Mouse (Mus musculus) hindbrain, embryonic 16.5 days (tissue): ENCODE measurements at regions not wholly inside any gene's neighbourhood (a gene's known extent, or its start where the extent isn't known, plus 50 kb on each side); places are given as distances from the start of the nearest gene placed in this dataset.

Experiments
- ATAC-seq: fragments of 200-750 bp; cut with Nextera tagmentation; 2 replicates; pipeline ENCODE4 v1.8.0; 2017; ENCODE audit warnings: moderate TSS enrichment, moderate library complexity
- H3K27ac ChIP-seq: fragments of 300-500 bp; sonication (generic); 2 replicates; pipeline ENCODE4 v1.5.1; 2014; ENCODE audit warnings: low read depth, mild to moderate bottlenecking, control low read depth, low read length, moderate library complexity
- H3K27me3 ChIP-seq: fragments of 300-500 bp; sonication (generic); replicated peaks from 2 replicates; pipeline ENCODE4 v1.6.1; 2014; ENCODE audit warnings: low read length; ENCODE audit not compliant: control insufficient read depth, insufficient read depth
- H3K36me3 ChIP-seq: fragments of 300-500 bp; sonication (generic); 2 replicates; pipeline ENCODE4 v1.6.1; 2014; ENCODE audit warnings: mild to moderate bottlenecking, low read length, moderate library complexity, mixed read lengths; ENCODE audit not compliant: control insufficient read depth, insufficient read depth
- H3K4me1 ChIP-seq: fragments of 300-500 bp; sonication (generic); 2 replicates; pipeline ENCODE4 v1.6.1; 2014; ENCODE audit warnings: low read depth, low read length; ENCODE audit not compliant: control insufficient read depth, insufficient read depth
- H3K4me2 ChIP-seq: fragments of 300-500 bp; sonication (generic); 2 replicates; pipeline ENCODE4 v1.6.1; 2014; ENCODE audit warnings: mild to moderate bottlenecking, low read length, control low read depth, moderate library complexity
- H3K4me3 ChIP-seq: fragments of 300-500 bp; sonication (generic); 2 replicates; pipeline ENCODE4 v1.5.1; 2014; ENCODE audit warnings: mild to moderate bottlenecking, low read length, control low read depth, moderate library complexity
- H3K9ac ChIP-seq: fragments of 300-500 bp; sonication (generic); 2 replicates; pipeline ENCODE4 v1.6.1; 2014; ENCODE audit warnings: low read depth, mild to moderate bottlenecking, control low read depth, low read length, moderate library complexity
- H3K9me3 ChIP-seq: fragments of 300-500 bp; sonication (generic); 2 replicates; pipeline ENCODE4 v1.6.1; 2014; ENCODE audit warnings: mild to moderate bottlenecking, low read length, moderate library complexity; ENCODE audit not compliant: control insufficient read depth
- WGBS: fragments of 180-500 bp; shearing (Covaris S2); extraction: QIAGEN DNeasy Blood & Tissue Kit; methylation state at CpG from one replicate; pipeline ENCODE4 v1.1.7; 2014; 5-methylcytosine and 5-hydroxymethylcytosine counted together

GRCm38 (mm10) chr2:9569220-9569619 lies 311.8 kb upstream of the 4930412O13Rik start:
- H3K4me3 ChIP-seq = no peak overlapping the region
- no peaks in the 10 kb centered on the region for H3K27me3 ChIP-seq
- no peak overlapping the region for H3K27ac ChIP-seq
- no peak overlapping the region for H3K4me2 ChIP-seq
- 68% methylated on average over 4 of the region's 4 CpGs for WGBS
- ATAC-seq = no peak
- no peaks in the 10 kb centered on the region for H3K9me3 ChIP-seq
- no peaks in the 10 kb centered on the region for H3K4me1 ChIP-seq
- no peak overlapping the region for H3K9ac ChIP-seq
- no peaks in the 10 kb centered on the region for H3K36me3 ChIP-seq

- 42% methylated on average over 6 of the region's 6 CpGs for WGBS
- H3K27me3 ChIP-seq = no peaks in the 10 kb centered on the region
- H3K9me3 ChIP-seq = no peaks in the 10 kb centered on the region
- no peak overlapping the region for H3K27ac ChIP-seq
- H3K4me2 ChIP-seq = no peak overlapping the region
- H3K9ac ChIP-seq = no peak overlapping the region
- no peaks in the 10 kb centered on the region for H3K36me3 ChIP-seq
- no peak overlapping the region for H3K4me3 ChIP-seq
- no peaks in the 10 kb centered on the region for H3K4me1 ChIP-seq
- peak; percentile 73 for ATAC-seq
Measured at GRCm38 (mm10) chr2:9574196-9574595, 306.9 kb upstream of the 4930412O13Rik start.

GRCm38 (mm10) chr2:9574651-9575050 lies 306.4 kb upstream of the 4930412O13Rik start:
- 79% methylated on average over 5 of the region's 5 CpGs for whole genome bisulfite sequencing
- no peaks in the 10 kb centered on the region for H3K27me3 ChIP-seq
- no peaks in the 10 kb centered on the region for H3K4me1 ChIP-seq
- no peak overlapping the region for H3K27ac ChIP-seq
- no peak overlapping the region for H3K4me2 ChIP-seq
- no peaks in the 10 kb centered on the region for H3K9me3 ChIP-seq
- no peak overlapping the region for H3K9ac ChIP-seq
- ATAC-seq = no peak
- no peak overlapping the region for H3K4me3 ChIP-seq
- no peaks in the 10 kb centered on the region for H3K36me3 ChIP-seq

GRCm38 (mm10) chr2:9577868-9578267 lies 303.2 kb upstream of the 4930412O13Rik start:
- WGBS = 73% methylated on average over 4 of the region's 4 CpGs
- ATAC-seq = no peak

GRCm38 (mm10) chr2:9587389-9587788 lies 293.7 kb upstream of the 4930412O13Rik start:
- no peaks in the 10 kb centered on the region for H3K27me3 ChIP-seq
- no peak for ATAC-seq
- 92% methylated on average over 3 of the region's 3 CpGs for WGBS

More at GRCm38 (mm10) chr2:9577868-9578267, 303.2 kb upstream of the 4930412O13Rik start:
- H3K4me1 ChIP-seq = no peaks in the 10 kb centered on the region
- no peak overlapping the region for H3K27ac ChIP-seq
- no peaks in the 10 kb centered on the region for H3K27me3 ChIP-seq
- no peaks in the 10 kb centered on the region for H3K36me3 ChIP-seq
- H3K4me2 ChIP-seq = no peak overlapping the region
- H3K9me3 ChIP-seq = no peaks in the 10 kb centered on the region
- H3K9ac ChIP-seq = no peak overlapping the region
- no peak overlapping the region for H3K4me3 ChIP-seq

GRCm38 (mm10) chr2:9589200-9589599 lies 291.9 kb upstream of the 4930412O13Rik start:
- Histone ChIP-seq H3K9me3 (no peaks in the 10 kb centered on the region), H3K4me3 (no peak overlapping the region), H3K4me1 (no peaks in the 10 kb centered on the region), H3K36me3 (no peaks in the 10 kb centered on the region), H3K27ac (no peak overlapping the region), H3K27me3 (no peaks in the 10 kb centered on the region), H3K4me2 (no peak overlapping the region), H3K9ac (no peak overlapping the region)
- ATAC-seq = no peak

More at GRCm38 (mm10) chr2:9587389-9587788, 293.7 kb upstream of the 4930412O13Rik start:
- Histone ChIP-seq H3K4me1 (no peaks in the 10 kb centered on the region), H3K36me3 (no peaks in the 10 kb centered on the region), H3K9ac (no peak overlapping the region), H3K27ac (no peak overlapping the region), H3K4me3 (no peak overlapping the region), H3K4me2 (no peak overlapping the region), H3K9me3 (no peaks in the 10 kb centered on the region)

GRCm38 (mm10) chr2:9592531-9592930 lies 288.5 kb upstream of the 4930412O13Rik start:
- Histone ChIP-seq H3K4me3 (no peak overlapping the region), H3K4me2 (no peak overlapping the region), H3K27me3 (no peaks in the 10 kb centered on the region), H3K36me3 (no peaks in the 10 kb centered on the region), H3K9me3 (no peaks in the 10 kb centered on the region), H3K4me1 (no peaks in the 10 kb centered on the region), H3K27ac (no peak overlapping the region), H3K9ac (no peak overlapping the region)
- ATAC-seq = no peak
- WGBS = 86% methylated on average over 1 of the region's 1 CpGs

GRCm38 (mm10) chr2:9593931-9594330 lies 287.1 kb upstream of the 4930412O13Rik start:
- no peaks in the 10 kb centered on the region for H3K4me1 ChIP-seq
- no peak overlapping the region for H3K27ac ChIP-seq
- no peak overlapping the region for H3K9ac ChIP-seq
- H3K4me3 ChIP-seq = no peak overlapping the region
- peak; percentile 40; the same call in 1 of the 2 replicates for ATAC-seq
- no peaks in the 10 kb centered on the region for H3K36me3 ChIP-seq
- H3K9me3 ChIP-seq = no peaks in the 10 kb centered on the region
- 35% methylated on average over 10 of the region's 10 CpGs for WGBS
- H3K4me2 ChIP-seq = no peak overlapping the region
- H3K27me3 ChIP-seq = no peaks in the 10 kb centered on the region

GRCm38 (mm10) chr2:9595236-9595850 lies 285.7 kb upstream of the 4930412O13Rik start:
- WGBS = 69% methylated on average over 8 of the region's 8 CpGs
- Histone ChIP-seq H3K4me2 (no peak overlapping the region), H3K27me3 (no peaks in the 10 kb centered on the region), H3K27ac (no peak overlapping the region), H3K4me3 (no peak overlapping the region), H3K9me3 (no peaks in the 10 kb centered on the region; the same call in 1 of the 2 replicates), H3K4me1 (no peaks in the 10 kb centered on the region), H3K9ac (no peak overlapping the region), H3K36me3 (no peaks in the 10 kb centered on the region)
- ATAC-seq = no peak
